Mouse (Mus musculus) stomach, postnatal 0 days (tissue): ENCODE results near the gene Cenpu. TPM values are rescaled to one million over a fixed set of nuclear protein-coding genes. Genes with fewer than 3 reads are reported as not detected.

Experiments
- ATAC-seq: fragments of 200-750 bp; cut with Nextera tagmentation; 2 replicates; pipeline ENCODE4 v1.8.0; 2017; ENCODE audit not compliant: low FRiP score, low TSS enrichment
- DNase-seq: peaks from one replicate; pipeline ENCODE4 v3.0.0-alpha.2; 2016; ENCODE audit warnings: low spot score
- H3K27ac ChIP-seq: fragments of 300-500 bp; sonication (generic); replicated peaks from 2 replicates; pipeline ENCODE4 v1.5.1; 2014; ENCODE audit warnings: mild to moderate bottlenecking, control low read depth
- H3K27me3 ChIP-seq: fragments of 300-500 bp; sonication (generic); 2 replicates; pipeline ENCODE4 v1.6.1; 2014; ENCODE audit warnings: low read length; ENCODE audit not compliant: control insufficient read depth, insufficient read depth
- H3K36me3 ChIP-seq: fragments of 300-500 bp; sonication (generic); 2 replicates; pipeline ENCODE4 v1.6.1; 2014; ENCODE audit warnings: low read length, mixed read lengths; ENCODE audit not compliant: control insufficient read depth, insufficient read depth
- H3K4me1 ChIP-seq: fragments of 300-500 bp; sonication (generic); replicated peaks from 2 replicates; pipeline ENCODE4 v1.6.1; 2014; ENCODE audit warnings: antibody characterized with exemption; ENCODE audit not compliant: control insufficient read depth, insufficient read depth
- H3K4me2 ChIP-seq: fragments of 300-500 bp; sonication (generic); replicated peaks from 2 replicates; pipeline ENCODE4 v1.6.1; 2014; ENCODE audit warnings: low read depth, mild to moderate bottlenecking, control low read depth, moderate library complexity
- H3K4me3 ChIP-seq: fragments of 300-500 bp; sonication (generic); 2 replicates; pipeline ENCODE4 v1.5.1; 2014; ENCODE audit warnings: low read depth, low read length, control low read depth
- H3K9ac ChIP-seq: fragments of 300-500 bp; sonication (generic); 2 replicates; pipeline ENCODE4 v1.6.1; 2014; ENCODE audit warnings: mild to moderate bottlenecking, low read length, control low read depth, mixed read lengths
- H3K9me3 ChIP-seq: fragments of 300-500 bp; sonication (generic); 2 replicates; pipeline ENCODE4 v1.6.1; 2016; ENCODE audit warnings: low read length; ENCODE audit not compliant: control insufficient read depth
- CTCF ChIP-seq: IDR thresholded peaks from 2 replicates; pipeline ENCODE4 v1.5.1; 2016; ENCODE audit warnings: antibody characterized with exemption, low read depth, mild to moderate bottlenecking, moderate library complexity
- EP300 ChIP-seq: optimal IDR thresholded peaks from 2 replicates; pipeline ENCODE3; 2016; ENCODE audit warnings: antibody characterized with exemption
- WGBS: fragments of 180-500 bp; shearing (Covaris S2); extraction: QIAGEN DNeasy Blood & Tissue Kit; methylation state at CpG from one replicate; pipeline ENCODE4 v1.1.7; 2014; 5-methylcytosine and 5-hydroxymethylcytosine counted together
- polyA plus RNA-seq: library from polyadenylated mRNA; unstranded; fragments of >200 nt; fragmentation: Nextera tagmentation; extraction: Ambion mirVana; gene quantifications from 2 replicates; pipeline ENCODE4 v1.2.1, GENCODE M21; 2015

Gene Cenpu
- polyA plus RNA-seq = 5.4 and 7.3 TPM in 2 replicates

DNA sequence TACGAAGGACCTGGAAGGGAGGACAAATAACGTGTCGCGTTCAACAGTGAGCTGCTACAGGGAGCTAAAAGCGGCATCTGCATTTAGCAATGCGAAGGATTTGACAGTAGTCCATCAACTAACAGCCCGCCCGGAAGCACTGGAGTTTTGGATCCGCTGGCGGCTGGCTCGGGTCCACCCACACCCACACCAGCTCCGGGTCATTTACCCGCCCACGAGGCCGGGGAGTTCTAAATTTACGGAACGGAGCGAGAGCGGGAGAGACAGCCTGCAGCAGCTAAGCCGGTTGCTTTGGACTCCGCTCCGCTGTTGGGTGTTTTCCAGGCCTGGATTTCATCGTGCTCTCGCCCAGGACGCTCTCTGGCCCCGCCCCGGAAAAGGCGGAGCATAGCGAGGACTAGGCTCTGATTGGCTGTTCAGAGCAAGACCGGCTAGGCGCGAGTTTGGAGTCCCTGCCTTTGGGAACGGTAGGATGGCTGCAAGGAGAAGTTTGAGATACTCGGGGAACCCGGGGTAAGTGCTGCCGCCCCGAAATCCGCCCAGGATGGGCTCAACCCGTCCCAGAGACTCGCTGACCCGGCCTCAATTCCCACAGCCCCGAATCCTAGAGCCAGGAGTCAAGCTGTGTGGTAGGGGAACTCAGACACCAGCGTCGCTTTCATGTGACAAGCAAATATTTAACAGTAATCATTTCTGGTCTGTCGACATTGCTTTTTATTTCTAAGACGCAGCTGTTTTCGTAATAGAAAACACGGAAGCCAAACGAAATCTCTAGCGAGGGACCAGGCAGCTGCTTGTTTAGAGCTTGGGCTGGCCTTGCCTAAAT lies at the start of gene Cenpu:
TSS of gene Cenpu (plus strand) at position 414 of the 826 bp plus-strand sequence.
- ATAC-seq (peak; percentile 98), DNase-seq (peak; percentile 99)
- H3K4me2 ChIP-seq = peak within 1 kb of the TSS; percentile 78
- H3K4me1 ChIP-seq = no peaks in the 10 kb centered on the region
- no peaks in the 10 kb centered on the region; the same call in 1 of the 2 replicates for H3K36me3 ChIP-seq
- no peaks in the 10 kb centered on the region for H3K9me3 ChIP-seq
- no peaks in the 10 kb centered on the region for H3K27me3 ChIP-seq
- peak within 1 kb of the TSS; percentile 63 for H3K4me3 ChIP-seq
- peak within 1 kb of the TSS; percentile 65 for H3K9ac ChIP-seq
- TF ChIP-seq CTCF = 0 out of 2 replicates have a peak, but pooled peaks have one; percentile 6
- TF ChIP-seq EP300 = peak; percentile 94
- under 1% methylated on average over 50 of the region's 50 CpGs for WGBS
- peak within 1 kb of the TSS; percentile 58; the same call in 1 of the 2 replicates for H3K27ac ChIP-seq

- no peaks in the 10 kb centered on the region for H3K36me3 ChIP-seq
- no peak overlapping the region for H3K27ac ChIP-seq
- peak overlapping the region; percentile 29; the same call in 1 of the 2 replicates for H3K4me3 ChIP-seq
- ATAC-seq (peak; percentile 10; the same call in 1 of the 2 replicates), DNase-seq (peak; percentile 41)
- no peak for TF ChIP-seq CTCF
- TF ChIP-seq EP300 = no peak
- H3K4me1 ChIP-seq = peaks cover 4% of the 10 kb centered on the region; the same call in 1 of the 2 replicates
- peak overlapping the region; percentile 52 for H3K4me2 ChIP-seq
- 17% methylated on average over 19 of the region's 19 CpGs for WGBS
- no peaks in the 10 kb centered on the region for H3K27me3 ChIP-seq
- no peak overlapping the region for H3K9ac ChIP-seq
- H3K9me3 ChIP-seq = no peaks in the 10 kb centered on the region
Observed at GRCm38 (mm10) chr8:46502333-46503071, 49.3 kb upstream of the Cenpu start.

- 55% methylated on average over 11 of the region's 12 CpGs for WGBS
- TF ChIP-seq EP300 (no peak), CTCF (no peak)
- no peaks in the 10 kb centered on the region for H3K9me3 ChIP-seq
- no peaks in the 10 kb centered on the region for H3K27me3 ChIP-seq
- no peak overlapping the region for H3K9ac ChIP-seq
- ATAC-seq (no peak), DNase-seq (no peak)
- H3K4me2 ChIP-seq = peak overlapping the region; percentile 52
- peak overlapping the region; percentile 29; the same call in 1 of the 2 replicates for H3K4me3 ChIP-seq
- H3K36me3 ChIP-seq = no peaks in the 10 kb centered on the region
- peaks cover 4% of the 10 kb centered on the region; the same call in 1 of the 2 replicates for H3K4me1 ChIP-seq
- H3K27ac ChIP-seq = no peak overlapping the region
Observed at GRCm38 (mm10) chr8:46503072-46503695, 48.6 kb upstream of the Cenpu start.

- Histone ChIP-seq H3K4me3 (no peak overlapping the region), H3K27ac (no peak overlapping the region), H3K4me1 (peaks cover 4% of the 10 kb centered on the region; the same call in 1 of the 2 replicates), H3K9ac (no peak overlapping the region), H3K4me2 (no peak overlapping the region), H3K27me3 (no peaks in the 10 kb centered on the region), H3K9me3 (no peaks in the 10 kb centered on the region), H3K36me3 (no peaks in the 10 kb centered on the region)
- WGBS = 84% methylated on average over 3 of the region's 3 CpGs
- DNase-seq (no peak), ATAC-seq (no peak)
- no peak for TF ChIP-seq CTCF
- no peak for TF ChIP-seq EP300
Observed at GRCm38 (mm10) chr8:46504196-46504595, 47.6 kb upstream of the Cenpu start.

GRCm38 (mm10) chr8:46508488-46509395 lies 43.1 kb upstream of the Cenpu start:
- DNase-seq = no peak
- Histone ChIP-seq H3K4me1 (no peaks in the 10 kb centered on the region), H3K4me3 (no peak overlapping the region), H3K27me3 (no peaks in the 10 kb centered on the region), H3K9ac (no peak overlapping the region), H3K4me2 (no peak overlapping the region), H3K36me3 (no peaks in the 10 kb centered on the region; the same call in 1 of the 2 replicates), H3K27ac (no peak overlapping the region; the same call in 1 of the 2 replicates), H3K9me3 (no peaks in the 10 kb centered on the region)
- no peak for ATAC-seq
- TF ChIP-seq EP300 = no peak
- WGBS = 80% methylated on average over 14 of the region's 14 CpGs
